ENCODE assay signal across 24 mouse cellular contexts in genomic region chr10:9086666-9087065, GRCm38 (mm10).
"Had no signal": no experiment of that assay in that cellular context is flagged by ENCODE, and none has a peak within 500 bp of the region (broad histone marks: within the 10 kb centered on the region; RNA-seq: fewer than 3 reads in every experiment).

No protein-coding gene starts in this region.

- H3K27ac ChIP-seq: gastrocnemius, adult 2 months; heart, embryonic 10.5 days; hindbrain, embryonic 10.5 days; hindbrain, embryonic 12.5 days; hindbrain, embryonic 15.5 days; intestine, embryonic 15.5 days; layer of hippocampus, adult 2 months; left cerebral cortex, adult 2 months; limb, embryonic 10.5 days; limb, embryonic 12.5 days; liver, embryonic 13.5 days had no signal

- DNase-seq: gastrocnemius, adult 2 months; gastrocnemius, postnatal 10 days; gastrocnemius, postnatal 25 days; heart, postnatal 10 days; heart, postnatal 4 days; kidney, adult 18-20 months; kidney, adult 8-10 months; kidney, postnatal 10 days; kidney, postnatal 25 days; kidney, postnatal 4 days; liver; liver, embryonic 13.5 days had no signal

- H3K4me1 ChIP-seq: hindbrain, embryonic 10.5 days; hindbrain, embryonic 12.5 days; hindbrain, embryonic 15.5 days; intestine, embryonic 15.5 days; limb, embryonic 10.5 days; limb, embryonic 12.5 days; liver, embryonic 13.5 days had no signal

- H3K36me3 ChIP-seq: heart, embryonic 10.5 days; hindbrain, embryonic 10.5 days; hindbrain, embryonic 12.5 days; hindbrain, embryonic 15.5 days; intestine, embryonic 15.5 days; limb, embryonic 10.5 days; limb, embryonic 12.5 days; liver, embryonic 13.5 days had no signal

- H3K4me3 ChIP-seq: gastrocnemius, adult 2 months; heart, embryonic 10.5 days; hindbrain, embryonic 10.5 days; hindbrain, embryonic 12.5 days; hindbrain, embryonic 15.5 days; intestine, embryonic 15.5 days; layer of hippocampus, adult 2 months; left cerebral cortex, adult 2 months; limb, embryonic 10.5 days; limb, embryonic 12.5 days; liver, embryonic 13.5 days had no signal

- H3K27me3 ChIP-seq: hindbrain, embryonic 12.5 days; hindbrain, embryonic 15.5 days; intestine, embryonic 15.5 days; limb, embryonic 12.5 days; liver, embryonic 13.5 days had no signal

- H3K4me2 ChIP-seq: hindbrain, embryonic 12.5 days; hindbrain, embryonic 15.5 days; intestine, embryonic 15.5 days; limb, embryonic 12.5 days; liver, embryonic 11.5 days; liver, embryonic 13.5 days had no signal

- ATAC-seq: inflammation-experienced regulatory T-cells, adult 6 months; intestine, embryonic 15.5 days; intestine, postnatal 0 days had no signal

- H3K9me3 ChIP-seq: heart, embryonic 10.5 days; hindbrain, embryonic 10.5 days; hindbrain, embryonic 12.5 days; hindbrain, embryonic 15.5 days; intestine, embryonic 15.5 days; limb, embryonic 10.5 days; limb, embryonic 12.5 days; liver, embryonic 13.5 days had no signal

- H3K9ac ChIP-seq: hindbrain, embryonic 12.5 days; hindbrain, embryonic 15.5 days; intestine, embryonic 15.5 days; limb, embryonic 12.5 days; liver, embryonic 13.5 days had no signal
